Mouse (Mus musculus): ENCODE measurements at regions not wholly inside any gene's neighbourhood (a gene's known extent, or its start where the extent isn't known, plus 50 kb on each side); places are given as distances from the start of the nearest gene placed in this dataset.
"Not testable (repeated sequence)": the region's sequence is repeated elsewhere in the genome, so short reads cannot be mapped to it uniquely, and the experiment has no call there.

DNA sequence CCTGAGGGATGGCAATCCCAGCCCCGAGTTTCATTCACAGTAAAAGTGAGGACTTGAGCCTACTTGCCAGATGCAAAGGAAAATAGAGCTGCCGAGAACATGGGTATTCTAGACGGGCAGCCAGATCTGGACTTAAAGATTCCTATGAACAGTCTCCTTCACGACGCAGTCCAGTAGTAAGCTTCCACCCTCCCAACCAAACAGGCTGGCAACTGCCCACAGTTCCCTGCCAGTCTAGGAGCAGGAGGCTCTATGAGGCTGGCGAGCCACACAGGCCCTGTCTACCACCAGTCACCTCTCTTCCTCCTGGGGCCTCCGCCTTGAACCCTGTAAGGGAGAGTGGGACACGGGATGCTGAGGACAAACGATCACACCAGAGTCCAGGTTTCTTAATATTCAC is 153.5 kb upstream of the Snrpn start:
- Histone ChIP-seq H3K4me1 (ENCODE audit: control insufficient read depth, insufficient read depth, low read length) (no peaks in the 10 kb centered on the region), H3K4me3 (ENCODE audit: control insufficient read depth, low read depth, low read length) (no peak overlapping the region), H3K36me3 (ENCODE audit: control insufficient read depth, insufficient read depth, low read length) (no peaks in the 10 kb centered on the region), H3K27ac (ENCODE audit: control insufficient read depth, insufficient read depth, low read depth, low read length) (no peak overlapping the region), H3K27me3 (ENCODE audit: control insufficient read depth, insufficient read depth, low read length) (no peaks in the 10 kb centered on the region)
- no peak for TF ChIP-seq CTCF (IDR thresholded peaks at IDR 0.05; ENCODE audit: control insufficient read depth, insufficient read depth, insufficient replicate concordance, low read depth, low read length)
- no peak for TF ChIP-seq POLR2A (IDR thresholded peaks at IDR 0.05; ENCODE audit: control insufficient read depth, low read depth, low read length)

DNA sequence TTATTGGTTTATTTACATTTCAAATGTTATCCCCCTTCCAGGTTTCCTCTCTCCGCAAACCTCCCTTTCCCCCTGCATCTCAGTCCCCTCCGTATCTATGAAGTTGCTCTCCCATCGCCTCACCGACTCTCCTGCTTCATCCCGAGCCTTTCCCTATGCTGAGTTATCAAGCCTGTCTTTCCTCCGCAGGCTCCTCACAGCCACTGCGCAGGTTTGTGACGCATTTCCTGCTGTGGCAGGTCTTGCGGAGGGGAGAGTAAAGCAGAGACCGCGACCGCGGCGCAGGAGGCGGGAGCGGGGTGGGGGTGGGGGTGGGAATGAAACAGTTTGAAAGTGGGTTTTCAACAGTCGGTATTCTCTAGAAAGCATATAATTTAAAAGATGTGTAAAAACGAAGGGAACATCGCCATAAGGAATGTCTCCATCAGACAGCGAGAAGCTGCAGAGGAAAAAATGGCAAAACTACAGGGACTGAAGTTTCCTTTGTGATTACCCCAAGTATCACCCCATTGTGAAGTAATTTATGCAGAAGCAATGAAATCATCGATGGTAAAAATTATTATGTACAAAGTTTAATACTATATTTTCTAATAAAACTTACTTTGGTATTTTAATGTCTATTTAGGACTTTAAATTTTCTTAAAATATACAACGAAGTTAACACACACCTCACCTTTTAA is 104.3 kb upstream of the Snrpn start:
- peak overlapping the region; percentile 89 for H3K4me3 ChIP-seq (ENCODE audit: control insufficient read depth, low read depth, low read length)
- not testable (repeated sequence) for H3K4me1 ChIP-seq (ENCODE audit: control insufficient read depth, insufficient read depth, low read length); H3K36me3 ChIP-seq (ENCODE audit: control insufficient read depth, insufficient read depth, low read length); H3K27me3 ChIP-seq (ENCODE audit: control insufficient read depth, insufficient read depth, low read length)
- peak overlapping the region; percentile 76 for H3K27ac ChIP-seq (ENCODE audit: control insufficient read depth, insufficient read depth, low read depth, low read length)
- peak; percentile 86 for TF ChIP-seq POLR2A (IDR thresholded peaks at IDR 0.05; ENCODE audit: control insufficient read depth, low read depth, low read length)

DNA sequence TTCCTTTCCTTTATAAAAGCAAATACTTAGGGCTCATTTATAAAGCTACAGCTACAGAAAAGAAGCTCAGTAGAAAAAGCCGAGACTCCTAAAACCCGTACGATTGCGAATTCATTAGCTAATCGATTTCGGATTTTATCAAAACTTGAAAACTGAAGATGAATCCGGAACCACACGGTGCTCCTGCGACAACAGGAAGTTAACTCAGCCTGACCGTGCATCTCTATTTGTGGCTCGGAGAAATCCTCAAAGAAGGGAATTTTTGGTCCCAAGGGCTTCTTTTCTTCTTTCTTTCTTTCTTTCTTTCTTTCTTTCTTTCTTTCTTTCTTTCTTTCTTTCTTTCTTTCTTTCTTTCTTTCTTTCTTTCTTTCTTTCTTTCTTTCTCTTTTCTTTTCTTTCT is 103.7 kb upstream of the Snrpn start:
- not testable (repeated sequence) for H3K4me1 ChIP-seq (ENCODE audit: control insufficient read depth, insufficient read depth, low read length); H3K27me3 ChIP-seq (ENCODE audit: control insufficient read depth, insufficient read depth, low read length); H3K27ac ChIP-seq (ENCODE audit: control insufficient read depth, insufficient read depth, low read depth, low read length); H3K36me3 ChIP-seq (ENCODE audit: control insufficient read depth, insufficient read depth, low read length)
- H3K4me3 ChIP-seq (ENCODE audit: control insufficient read depth, low read depth, low read length) = peak overlapping the region; percentile 77

DNA sequence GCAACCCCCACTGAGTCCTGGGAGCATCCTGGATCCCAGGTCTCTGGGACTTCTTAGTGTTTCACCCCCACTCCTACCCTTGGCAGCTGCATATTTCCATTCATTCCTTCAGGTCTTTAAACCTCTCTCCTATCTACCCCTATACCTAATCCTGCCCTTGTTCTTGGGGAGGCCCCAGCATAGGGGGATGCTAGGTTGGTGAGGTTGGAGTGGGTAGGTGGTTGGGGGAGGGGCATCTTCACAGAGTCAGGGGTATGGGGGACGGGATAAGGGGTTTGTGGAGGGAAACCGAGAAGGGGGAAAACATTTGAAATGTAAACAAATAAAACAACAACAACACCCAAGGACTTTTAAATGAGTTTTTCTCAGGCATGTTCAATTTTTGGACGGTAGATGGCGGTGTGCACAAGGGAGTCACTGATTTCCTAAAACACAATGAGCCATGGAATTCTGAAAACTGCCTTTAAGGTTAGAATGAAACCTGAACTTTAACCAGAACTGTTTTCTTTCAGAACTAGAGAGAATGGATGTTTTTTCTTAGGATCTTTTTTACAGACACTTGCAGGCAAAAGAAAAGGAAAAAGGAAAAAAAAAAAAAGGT is 98.7 kb upstream of the Snrpn start:
- not testable (repeated sequence) for H3K27ac ChIP-seq (ENCODE audit: control insufficient read depth, insufficient read depth, low read depth, low read length); H3K4me1 ChIP-seq (ENCODE audit: control insufficient read depth, insufficient read depth, low read length); H3K36me3 ChIP-seq (ENCODE audit: control insufficient read depth, insufficient read depth, low read length); H3K4me3 ChIP-seq (ENCODE audit: control insufficient read depth, low read depth, low read length); H3K27me3 ChIP-seq (ENCODE audit: control insufficient read depth, insufficient read depth, low read length)

DNA sequence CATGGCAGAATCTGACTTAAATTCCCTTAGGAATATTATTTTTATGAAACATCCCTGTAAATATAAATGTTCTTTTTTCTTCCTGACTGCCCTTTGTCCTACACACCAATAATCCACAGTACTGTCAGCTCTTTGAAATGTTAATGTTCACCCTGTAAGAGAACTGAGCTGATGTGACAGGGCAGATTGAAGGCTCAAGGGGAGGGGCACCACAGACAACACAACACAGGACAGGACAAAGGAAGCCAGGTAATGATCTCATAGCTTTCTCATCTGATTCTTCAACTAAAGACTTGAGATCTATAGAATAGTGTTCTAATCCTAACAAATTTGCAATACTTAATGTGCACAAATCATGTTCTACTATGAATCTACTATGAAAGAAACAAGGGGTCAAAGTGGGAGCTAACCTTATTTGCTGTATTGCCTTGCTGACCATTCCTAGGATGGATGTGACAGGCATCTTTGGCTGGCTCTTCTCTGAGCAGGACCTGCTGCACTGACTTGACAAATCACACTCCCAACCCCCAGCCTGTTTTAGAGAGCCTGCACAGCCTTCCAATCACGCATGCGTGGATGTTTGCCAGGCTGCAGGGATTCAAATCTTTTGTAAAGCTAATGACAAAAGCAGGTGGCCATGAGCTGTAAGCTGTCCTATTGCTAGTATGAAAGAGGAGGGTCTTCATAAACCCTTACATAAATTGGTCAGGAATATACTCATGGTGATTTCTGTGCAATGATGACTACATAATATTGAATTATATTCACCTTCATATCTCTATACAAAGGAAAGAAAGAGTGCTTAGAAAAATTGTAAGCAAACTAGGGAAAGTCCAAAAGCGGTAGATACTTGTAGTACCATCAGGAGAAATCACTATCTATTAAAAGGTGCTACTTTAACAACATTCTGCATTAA is 76.6 kb upstream of the Snrpn start:
- H3K4me3 ChIP-seq (ENCODE audit: control insufficient read depth, low read depth, low read length); H3K4me1 ChIP-seq (ENCODE audit: control insufficient read depth, insufficient read depth, low read length); H3K27ac ChIP-seq (ENCODE audit: control insufficient read depth, insufficient read depth, low read depth, low read length); H3K36me3 ChIP-seq (ENCODE audit: control insufficient read depth, insufficient read depth, low read length); H3K27me3 ChIP-seq (ENCODE audit: control insufficient read depth, insufficient read depth, low read length): not testable (repeated sequence)
